Mouse (Mus musculus) kidney, embryonic 15.5 days (tissue): ENCODE measurements around the gene Dmbt1. TPM values are rescaled to one million over a fixed set of nuclear protein-coding genes. Genes with fewer than 3 reads are reported as not detected.
"Not testable (repeated sequence)": the region's sequence is repeated elsewhere in the genome, so short reads cannot be mapped to it uniquely, and the experiment has no call there.

Experiments used
- ATAC-seq: fragments of 200-750 bp; cut with Nextera tagmentation; replicated peaks from 2 replicates; pipeline ENCODE4 v1.8.0; 2017; ENCODE audit warnings: moderate TSS enrichment; ENCODE audit not compliant: low FRiP score
- H3K27ac ChIP-seq: fragments of 300-500 bp; sonication (generic); 2 replicates; pipeline ENCODE4 v1.5.1; 2015; ENCODE audit warnings: mild to moderate bottlenecking, inconsistent platforms
- H3K27me3 ChIP-seq: fragments of 300-500 bp; sonication (generic); 2 replicates; pipeline ENCODE4 v1.6.1; 2015; ENCODE audit warnings: inconsistent platforms
- H3K36me3 ChIP-seq: fragments of 300-500 bp; sonication (generic); 2 replicates; pipeline ENCODE4 v1.6.1; 2015; ENCODE audit warnings: inconsistent platforms
- H3K4me1 ChIP-seq: fragments of 300-500 bp; sonication (generic); 2 replicates; pipeline ENCODE4 v1.6.1; 2015; ENCODE audit warnings: inconsistent platforms
- H3K4me2 ChIP-seq: fragments of 300-500 bp; sonication (generic); 2 replicates; pipeline ENCODE4 v1.6.1; 2015; ENCODE audit warnings: moderate library complexity, mild to moderate bottlenecking, inconsistent platforms
- H3K4me3 ChIP-seq: fragments of 300-500 bp; sonication (generic); replicated peaks from 2 replicates; pipeline ENCODE4 v1.5.1; 2015; ENCODE audit warnings: mild to moderate bottlenecking, inconsistent platforms
- H3K9ac ChIP-seq: fragments of 300-500 bp; sonication (generic); 2 replicates; pipeline ENCODE4 v1.6.1; 2015; ENCODE audit warnings: mild to moderate bottlenecking, inconsistent platforms
- H3K9me3 ChIP-seq: fragments of 300-500 bp; sonication (generic); replicated peaks from 2 replicates; pipeline ENCODE4 v1.6.1; 2016; ENCODE audit warnings: inconsistent platforms
- WGBS: fragments of 180-500 bp; shearing (Covaris S2); methylation state at CpG from one replicate; pipeline ENCODE4 v1.1.7; 2015; ENCODE audit warnings: mixed read lengths; 5-methylcytosine and 5-hydroxymethylcytosine counted together
- polyA plus RNA-seq: library from polyadenylated mRNA; unstranded; fragments of >200 nt; fragmentation: Nextera tagmentation; extraction: Ambion mirVana; gene quantifications from 2 replicates; pipeline ENCODE4 v1.2.1, GENCODE M21; 2015

The Dmbt1 gene
- polyA plus RNA-seq, 1 experiment from 2014 or later, result 0.17 TPM

DNA sequence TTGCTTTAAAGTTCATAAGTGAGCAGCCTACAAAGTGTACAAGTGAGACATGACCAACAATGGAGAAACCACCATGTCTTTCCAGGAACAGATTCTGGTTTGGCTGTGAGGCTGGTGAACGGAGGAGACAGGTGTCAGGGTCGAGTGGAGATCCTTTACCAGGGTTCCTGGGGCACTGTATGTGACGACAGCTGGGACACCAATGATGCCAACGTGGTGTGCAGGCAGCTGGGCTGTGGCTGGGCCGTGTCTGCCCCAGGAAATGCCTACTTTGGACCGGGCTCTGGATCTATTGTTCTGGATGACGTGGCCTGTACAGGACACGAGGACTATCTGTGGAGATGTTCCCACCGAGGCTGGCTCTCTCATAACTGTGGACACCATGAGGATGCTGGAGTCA, 26.1 kb downstream of the Dmbt1 start:
- not testable (repeated sequence) for H3K27ac ChIP-seq, H3K27me3 ChIP-seq, ATAC-seq, H3K4me3 ChIP-seq, H3K9me3 ChIP-seq, H3K4me1 ChIP-seq, H3K36me3 ChIP-seq, H3K9ac ChIP-seq, H3K4me2 ChIP-seq
- WGBS, result 82% methylated on average over 9 of the region's 9 CpGs

DNA sequence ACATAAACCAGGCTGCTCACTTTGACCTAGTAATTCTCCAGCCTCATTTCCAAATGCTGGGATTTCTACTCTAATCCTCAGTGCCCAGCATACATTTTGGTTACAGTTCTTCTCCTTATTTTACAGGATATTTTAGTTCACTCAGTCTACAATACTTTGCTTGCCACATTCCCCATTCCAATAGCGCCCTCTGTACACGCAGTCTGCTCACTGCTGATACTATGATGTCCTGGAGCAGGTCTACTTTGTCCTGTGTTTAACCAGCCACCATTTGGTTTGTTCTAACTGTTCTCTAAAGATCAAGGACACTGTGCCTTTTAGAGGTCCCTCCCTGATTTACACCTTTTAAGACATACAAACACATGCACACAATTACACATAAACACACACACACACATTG, 28.0 kb downstream of the Dmbt1 start:
- H3K4me3 ChIP-seq, ATAC-seq, H3K27me3 ChIP-seq, H3K4me1 ChIP-seq, H3K4me2 ChIP-seq, H3K9ac ChIP-seq, H3K27ac ChIP-seq, H3K9me3 ChIP-seq, H3K36me3 ChIP-seq: not testable (repeated sequence)
- WGBS, result 60% methylated on average over 2 of the region's 2 CpGs

DNA sequence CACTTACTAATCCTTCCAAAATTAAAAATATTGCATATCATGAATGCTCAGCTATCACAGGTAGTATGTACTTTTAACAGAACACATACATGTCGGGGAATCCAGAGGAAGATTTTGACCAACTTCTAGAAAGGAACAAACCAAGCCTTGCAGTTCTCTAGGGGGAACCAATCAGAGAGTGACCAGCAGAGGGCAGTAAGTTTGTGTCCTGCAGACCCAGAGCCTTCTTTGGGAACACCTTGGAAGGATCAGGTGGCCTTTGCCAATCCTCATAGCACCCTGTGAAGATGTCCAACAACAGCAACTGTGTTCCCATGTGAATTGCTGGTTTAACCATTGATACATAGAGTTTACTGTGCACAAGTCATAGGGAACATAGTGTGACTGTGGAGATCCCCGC, 30.7 kb downstream of the Dmbt1 start:
- no peak for ATAC-seq
- Histone ChIP-seq H3K9me3 (no peaks in the 10 kb centered on the region), H3K27ac (no peak overlapping the region), H3K36me3 (no peaks in the 10 kb centered on the region), H3K4me3 (no peak overlapping the region), H3K4me1 (no peaks in the 10 kb centered on the region), H3K9ac (no peak overlapping the region), H3K27me3 (no peaks in the 10 kb centered on the region), H3K4me2 (no peak overlapping the region)
- 84% methylated on average over 2 of the region's 2 CpGs for WGBS

DNA sequence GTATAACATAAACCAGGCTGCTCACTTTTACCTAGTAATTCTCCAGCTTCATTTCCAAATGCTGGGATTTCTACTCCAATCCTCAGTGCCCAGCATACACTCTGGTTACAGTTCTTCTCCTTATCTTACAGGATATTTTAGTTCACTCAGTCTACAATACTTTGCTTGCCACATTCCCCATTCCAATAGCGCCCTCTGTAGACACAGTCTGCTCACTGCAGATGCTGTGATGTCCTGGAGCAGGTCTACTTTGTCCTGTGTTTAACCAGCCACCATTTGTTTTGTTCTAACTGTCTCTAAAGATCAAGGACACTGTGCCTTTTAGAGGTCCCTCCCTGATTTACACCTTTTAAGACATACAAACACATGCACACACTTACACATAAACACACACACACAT, 36.3 kb downstream of the Dmbt1 start:
- not testable (repeated sequence) for ATAC-seq, H3K9me3 ChIP-seq, H3K27me3 ChIP-seq, H3K4me3 ChIP-seq, H3K36me3 ChIP-seq, H3K4me2 ChIP-seq, H3K9ac ChIP-seq, H3K27ac ChIP-seq, H3K4me1 ChIP-seq
- WGBS, result 3% methylated on average over 1 of the region's 1 CpGs

DNA sequence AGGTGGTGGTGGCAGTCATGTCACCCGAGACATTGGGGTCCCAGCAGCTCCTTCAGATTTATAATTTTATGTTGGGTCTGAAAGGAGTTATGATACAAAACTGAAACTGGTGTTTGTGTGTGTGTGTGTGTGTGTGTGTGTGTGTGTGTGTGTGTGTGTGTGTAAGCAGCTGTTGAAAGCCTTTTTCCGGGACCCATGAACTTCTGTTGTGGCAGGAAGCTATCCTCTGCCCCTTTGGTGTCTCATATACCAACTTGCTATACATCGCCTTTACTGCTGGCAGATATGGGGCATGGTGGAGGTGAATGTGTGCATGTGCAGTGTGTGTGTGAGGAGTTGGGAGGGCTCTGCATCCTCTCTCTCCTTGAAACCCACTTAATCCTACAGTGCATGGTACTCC, 41.6 kb downstream of the Dmbt1 start:
- not testable (repeated sequence) for H3K9me3 ChIP-seq, H3K27ac ChIP-seq, H3K9ac ChIP-seq, H3K27me3 ChIP-seq, H3K4me1 ChIP-seq, H3K4me2 ChIP-seq, H3K4me3 ChIP-seq, H3K36me3 ChIP-seq, ATAC-seq
- WGBS, result 89% methylated on average over 3 of the region's 3 CpGs

DNA sequence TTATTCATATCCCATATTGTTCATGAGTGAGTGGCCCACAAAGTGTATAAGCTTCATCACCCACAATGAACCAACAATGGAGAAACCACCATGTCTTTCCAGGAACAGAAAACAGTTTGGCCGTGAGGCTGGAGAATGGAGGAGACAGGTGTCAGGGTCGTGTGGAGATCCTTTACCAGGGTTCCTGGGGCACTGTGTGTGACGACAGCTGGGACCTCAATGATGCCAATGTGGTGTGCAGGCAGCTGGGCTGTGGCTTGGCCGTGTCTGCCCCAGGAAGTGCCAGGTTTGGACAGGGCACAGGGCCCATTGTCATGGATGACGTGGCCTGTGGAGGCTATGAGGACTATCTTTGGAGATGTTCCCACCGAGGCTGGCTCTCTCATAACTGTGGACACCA, 42.2 kb downstream of the Dmbt1 start:
- H3K36me3 ChIP-seq, H3K4me2 ChIP-seq, H3K27me3 ChIP-seq, H3K27ac ChIP-seq, H3K4me3 ChIP-seq, ATAC-seq, H3K4me1 ChIP-seq, H3K9me3 ChIP-seq, H3K9ac ChIP-seq: not testable (repeated sequence)
- 79% methylated on average over 6 of the region's 6 CpGs for WGBS

DNA sequence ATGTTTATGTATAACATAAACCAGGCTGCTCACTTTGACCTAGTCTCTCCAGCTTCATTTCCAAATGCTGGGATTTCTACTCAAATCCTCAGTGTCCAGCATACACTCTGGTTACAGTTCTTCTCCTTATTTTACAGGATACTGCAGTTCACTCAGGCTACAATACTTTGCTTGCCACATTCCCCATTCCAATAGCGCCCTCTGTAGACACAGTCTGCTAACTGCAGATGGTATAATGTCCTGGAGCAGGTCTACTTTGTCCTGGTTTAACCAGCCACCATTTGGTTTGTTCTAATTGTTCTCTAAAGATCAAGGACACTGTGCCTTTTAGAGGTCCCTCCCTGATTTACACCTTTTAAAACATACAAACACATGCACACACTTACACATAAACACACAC, 44.1 kb downstream of the Dmbt1 start:
- H3K36me3 ChIP-seq, result no peaks in the 10 kb centered on the region
- no peaks in the 10 kb centered on the region for H3K4me1 ChIP-seq
- H3K27me3 ChIP-seq, result no peaks in the 10 kb centered on the region
- H3K4me2 ChIP-seq, result no peak overlapping the region
- 0% methylated on average over 1 of the region's 1 CpGs for WGBS
- H3K9me3 ChIP-seq, result no peaks in the 10 kb centered on the region
- H3K9ac ChIP-seq, result no peak overlapping the region
- H3K27ac ChIP-seq, result no peak overlapping the region
- ATAC-seq, result no peak
- no peak overlapping the region for H3K4me3 ChIP-seq

DNA sequence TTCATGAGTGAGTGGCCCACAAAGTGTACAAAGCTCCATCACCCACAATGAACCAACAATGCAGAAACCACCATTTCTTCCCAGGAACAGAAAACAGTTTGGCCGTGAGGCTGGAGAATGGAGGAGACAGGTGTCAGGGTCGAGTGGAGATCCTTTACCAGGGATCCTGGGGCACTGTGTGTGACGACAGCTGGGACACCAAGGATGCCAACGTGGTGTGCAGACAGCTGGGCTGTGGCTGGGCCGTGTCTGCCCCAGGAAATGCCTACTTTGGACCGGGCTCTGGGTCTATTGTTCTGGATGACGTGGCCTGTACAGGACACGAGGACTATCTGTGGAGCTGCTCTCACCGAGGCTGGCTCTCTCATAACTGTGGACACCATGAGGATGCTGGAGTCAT, 50.5 kb downstream of the Dmbt1 start:
- not testable (repeated sequence) for H3K27ac ChIP-seq, H3K9ac ChIP-seq, H3K4me2 ChIP-seq, H3K27me3 ChIP-seq, H3K36me3 ChIP-seq, H3K9me3 ChIP-seq, H3K4me3 ChIP-seq, ATAC-seq, H3K4me1 ChIP-seq
- 84% methylated on average over 9 of the region's 9 CpGs for WGBS

DNA sequence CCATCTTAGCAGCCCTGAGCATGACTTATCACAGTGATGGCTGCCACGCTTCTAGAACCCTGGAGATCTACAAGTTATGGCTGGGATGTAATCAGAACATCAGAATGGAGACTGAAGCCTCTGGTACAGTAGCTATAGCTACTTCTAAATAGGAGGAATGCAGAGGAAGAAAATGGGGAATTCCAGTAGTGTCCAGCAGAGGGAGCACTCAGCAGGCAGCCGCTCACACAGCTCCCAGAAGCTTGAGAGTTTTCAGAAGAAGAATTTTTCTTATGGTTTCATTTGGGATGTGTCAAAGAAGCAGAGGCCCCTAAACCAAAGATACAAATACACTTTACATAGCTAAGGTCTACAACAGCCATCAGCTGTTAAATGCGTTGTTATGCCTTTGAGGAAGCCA, 80.6 kb downstream of the Dmbt1 start:
- Histone ChIP-seq H3K9me3 (no peaks in the 10 kb centered on the region), H3K27ac (no peak overlapping the region), H3K4me3 (no peak overlapping the region), H3K9ac (no peak overlapping the region), H3K36me3 (no peaks in the 10 kb centered on the region), H3K4me2 (no peak overlapping the region), H3K4me1 (no peaks in the 10 kb centered on the region), H3K27me3 (no peaks in the 10 kb centered on the region)
- 24% methylated on average over 3 of the region's 3 CpGs for WGBS
- ATAC-seq, result no peak

DNA sequence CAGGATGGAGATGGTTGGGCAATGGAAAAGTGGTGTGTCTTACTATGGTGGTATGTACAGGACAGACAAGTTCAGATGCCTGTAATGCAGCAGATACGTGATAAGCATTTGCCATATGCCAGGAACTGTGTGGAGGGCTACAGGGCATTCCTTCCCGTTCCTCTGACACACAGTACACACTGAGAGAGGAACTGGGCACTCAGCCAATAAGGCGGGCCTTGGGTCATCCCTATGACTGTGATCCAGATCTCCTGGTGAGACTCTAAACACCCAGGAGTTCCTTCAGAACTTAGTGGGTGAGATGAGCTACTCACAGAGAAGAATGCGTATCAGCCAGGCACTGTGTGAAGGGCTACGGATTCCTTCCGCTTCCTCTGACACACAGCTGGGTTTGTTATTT, 81.8 kb downstream of the Dmbt1 start:
- no peak overlapping the region for H3K4me2 ChIP-seq
- WGBS, result 64% methylated on average over 6 of the region's 6 CpGs
- H3K4me1 ChIP-seq, result no peaks in the 10 kb centered on the region
- ATAC-seq, result no peak
- H3K27me3 ChIP-seq, result no peaks in the 10 kb centered on the region
- no peak overlapping the region for H3K9ac ChIP-seq
- H3K36me3 ChIP-seq, result no peaks in the 10 kb centered on the region
- no peaks in the 10 kb centered on the region for H3K9me3 ChIP-seq
- no peak overlapping the region for H3K4me3 ChIP-seq
- H3K27ac ChIP-seq, result no peak overlapping the region

DNA sequence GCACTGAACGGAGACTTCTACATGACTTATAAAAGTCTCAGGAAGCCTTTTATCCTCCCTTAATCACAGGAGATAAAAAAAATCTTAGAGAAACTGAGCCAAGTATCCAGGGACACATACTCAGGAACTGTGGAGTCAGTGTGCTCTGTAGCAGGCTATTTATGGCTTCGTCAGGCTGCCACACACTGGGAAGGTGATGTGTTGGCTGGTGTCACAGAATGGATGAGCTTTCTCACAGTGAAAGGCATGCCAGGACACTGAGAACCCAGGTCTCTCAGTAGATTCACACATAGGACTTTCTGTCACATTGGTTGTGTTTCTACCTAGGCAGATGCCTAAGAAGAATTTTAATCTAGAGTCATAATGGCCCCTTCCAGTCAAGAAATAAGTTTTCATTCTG, 82.6 kb downstream of the Dmbt1 start:
- Histone ChIP-seq H3K4me3 (no peak overlapping the region), H3K4me1 (no peaks in the 10 kb centered on the region), H3K27ac (no peak overlapping the region), H3K36me3 (no peaks in the 10 kb centered on the region), H3K27me3 (no peaks in the 10 kb centered on the region), H3K9ac (no peak overlapping the region), H3K4me2 (no peak overlapping the region), H3K9me3 (no peaks in the 10 kb centered on the region)
- ATAC-seq, result no peak
- 77% methylated on average over 2 of the region's 2 CpGs for WGBS

DNA sequence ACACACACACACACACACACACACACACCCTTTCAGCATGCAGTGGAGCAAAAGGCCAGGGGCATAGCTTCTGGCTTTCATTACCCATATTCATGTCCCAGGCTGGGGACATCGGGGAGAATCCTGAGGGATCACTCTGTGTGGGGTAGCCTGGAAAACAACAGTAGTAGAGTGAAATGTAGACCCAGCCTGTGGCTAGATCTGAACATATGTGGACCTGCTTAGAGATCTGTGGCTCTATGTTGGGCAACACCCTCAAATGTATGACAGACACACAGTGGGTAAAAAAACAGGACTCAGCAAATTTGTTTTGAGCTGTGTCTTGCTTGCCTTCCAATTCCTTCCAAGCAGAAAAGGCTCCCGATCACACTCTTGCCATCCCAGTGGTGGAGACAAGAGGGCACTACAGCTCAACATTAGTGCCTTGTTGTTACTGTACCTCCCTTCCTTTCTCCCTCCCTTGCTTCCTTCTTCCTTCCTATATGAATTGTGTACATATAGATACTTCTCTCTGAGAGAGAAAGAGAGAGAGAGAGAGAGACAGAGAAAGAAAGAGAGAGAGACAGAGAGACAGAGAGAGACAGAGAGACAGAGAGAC, 90.5 kb downstream of the Dmbt1 start:
- no peak overlapping the region for H3K4me3 ChIP-seq
- H3K27me3 ChIP-seq, result no peaks in the 10 kb centered on the region
- no peak for ATAC-seq
- no peak overlapping the region for H3K4me2 ChIP-seq
- no peaks in the 10 kb centered on the region for H3K4me1 ChIP-seq
- 92% methylated on average over 2 of the region's 2 CpGs for WGBS
- H3K9me3 ChIP-seq, result no peaks in the 10 kb centered on the region
- H3K9ac ChIP-seq, result no peak overlapping the region
- H3K27ac ChIP-seq, result no peak overlapping the region
- no peaks in the 10 kb centered on the region for H3K36me3 ChIP-seq

DNA sequence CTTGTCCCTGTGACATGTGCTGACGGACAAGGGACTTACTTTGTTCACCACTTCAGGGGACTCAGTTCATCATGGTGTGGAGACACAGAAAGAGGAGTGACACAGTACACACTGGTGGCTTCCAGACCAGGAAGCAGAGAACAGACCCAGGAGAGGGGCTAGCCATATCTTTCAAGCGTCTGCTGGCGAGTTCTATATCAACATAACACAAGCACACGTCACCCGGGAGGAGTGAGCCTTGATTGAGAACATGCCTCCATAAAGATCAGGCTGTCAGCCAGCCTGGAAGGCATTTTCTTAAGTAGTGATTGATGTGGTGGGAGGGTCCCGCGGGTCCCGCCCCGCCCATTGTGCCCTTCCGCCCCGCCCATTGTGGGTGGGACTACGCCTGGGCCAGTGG, 98.2 kb downstream of the Dmbt1 start:
- no peaks in the 10 kb centered on the region for H3K4me1 ChIP-seq
- WGBS, result 74% methylated on average over 12 of the region's 12 CpGs
- no peaks in the 10 kb centered on the region for H3K9me3 ChIP-seq
- no peak overlapping the region for H3K27ac ChIP-seq
- H3K36me3 ChIP-seq, result no peaks in the 10 kb centered on the region
- H3K4me3 ChIP-seq, result no peak overlapping the region
- ATAC-seq, result no peak
- no peak overlapping the region for H3K9ac ChIP-seq
- H3K27me3 ChIP-seq, result no peaks in the 10 kb centered on the region
- H3K4me2 ChIP-seq, result no peak overlapping the region
